Mouse (Mus musculus) C2C12 (cell line): ENCODE data around the gene Mdk. TPM values are rescaled to one million over a fixed set of nuclear protein-coding genes. Genes with fewer than 3 reads are reported as not detected.

Experiments
- H3K27me3 ChIP-seq: one replicate; pipeline ENCODE4 v1.6.1; 2011; ENCODE audit not compliant: control insufficient read depth, insufficient read depth, insufficient read length
- H3K36me3 ChIP-seq: one replicate; pipeline ENCODE4 v1.6.1; 2011; ENCODE audit not compliant: control insufficient read depth, insufficient read depth
- H3K4me3 ChIP-seq: one replicate; pipeline ENCODE4 v1.5.1; 2011; ENCODE audit warnings: mild to moderate bottlenecking, control low read depth; ENCODE audit not compliant: poor library complexity, insufficient read depth, severe bottlenecking
- H3K79me2 ChIP-seq: one replicate; pipeline ENCODE4 v1.6.1; 2011; ENCODE audit not compliant: control insufficient read depth, insufficient read depth
- H3K79me3 ChIP-seq: one replicate; pipeline ENCODE4 v1.6.1; 2011; ENCODE audit warnings: low read depth, control low read depth
- H3ac ChIP-seq: one replicate; pipeline ENCODE3; 2011; ENCODE audit warnings: low read depth; ENCODE audit not compliant: control insufficient read depth, insufficient read length
- CEBPB ChIP-seq: IDR thresholded peaks from one replicate; pipeline ENCODE4 v1.6.1; 2011; ENCODE audit warnings: low read depth, mild to moderate bottlenecking, control low read depth, moderate library complexity
- CTCF ChIP-seq: IDR thresholded peaks from one replicate; pipeline ENCODE4 v1.5.1; 2011; ENCODE audit not compliant: control insufficient read depth, insufficient read depth, insufficient read length
- FOSL1 ChIP-seq: IDR thresholded peaks from one replicate; pipeline ENCODE4 v1.8.0; 2011; ENCODE audit warnings: mild to moderate bottlenecking, low read length; ENCODE audit not compliant: poor library complexity, insufficient read depth, severe bottlenecking
- MAX ChIP-seq: IDR thresholded peaks from one replicate; pipeline ENCODE4 v1.6.1; 2011; ENCODE audit warnings: mild to moderate bottlenecking, control low read depth
- MYOD1 ChIP-seq: IDR thresholded peaks from one replicate; pipeline ENCODE4 v1.6.1; 2011; ENCODE audit warnings: low read depth; ENCODE audit not compliant: control insufficient read depth, insufficient read length
- MYOG ChIP-seq: IDR thresholded peaks from one replicate; pipeline ENCODE4 v1.6.1; 2011; ENCODE audit not compliant: control insufficient read depth, insufficient read length; ENCODE audit errors: extremely low read depth
- USF1 ChIP-seq: IDR thresholded peaks from one replicate; pipeline ENCODE4 v1.6.1; 2011; ENCODE audit warnings: low read depth, mild to moderate bottlenecking, control low read depth, moderate library complexity
- polyA plus RNA-seq: library from polyadenylated mRNA; unstranded; fragments of >200 nt; fragmentation: generic; extraction: Trizol; gene quantifications from one replicate; pipeline ENCODE4 v1.2.1, GENCODE M21; 2012; ENCODE audit warnings: missing spikeins

Mdk gene
- polyA plus RNA-seq, 1 experiment = 0.33 TPM

- Histone ChIP-seq H3K27me3 (no peaks in the 10 kb centered on the region), H3K4me3 (no peak overlapping the region), H3ac (no peak overlapping the region), H3K79me3 (peaks cover 29% of the 10 kb centered on the region), H3K79me2 (peaks cover 91% of the 10 kb centered on the region), H3K36me3 (peaks cover 3% of the 10 kb centered on the region)
- TF ChIP-seq USF1 (no peak), FOSL1 (no peak), CEBPB (no peak), MYOG (no peak), CTCF (no peak), MYOD1 (no peak), MAX (no peak)
Observed at GRCm38 (mm10) chr2:91957096-91957495, 25.0 kb upstream of the Mdk start.

DNA sequence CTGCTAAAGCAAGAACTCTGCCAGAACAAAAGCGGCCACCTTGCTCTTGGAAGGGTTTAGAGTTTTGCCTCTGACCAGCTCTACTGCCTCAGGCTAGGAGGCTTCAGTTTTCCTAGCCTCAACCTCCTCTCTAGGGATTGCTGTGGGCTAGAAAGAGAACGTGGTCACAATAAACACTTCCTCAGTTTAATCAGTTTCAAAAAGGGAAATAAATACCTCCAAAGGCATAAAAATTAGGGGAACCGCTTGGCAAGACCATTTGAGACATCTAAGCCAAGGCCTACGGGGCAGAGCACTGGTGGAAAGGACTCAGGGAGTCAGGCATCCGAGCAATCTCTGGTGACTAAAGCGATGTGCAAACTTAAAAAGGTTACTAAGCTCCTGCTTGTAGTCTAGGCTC lies 23.8 kb upstream of the Mdk start:
- H3K36me3 ChIP-seq = peaks cover 3% of the 10 kb centered on the region
- no peak overlapping the region for H3ac ChIP-seq
- TF ChIP-seq CTCF (no peak), FOSL1 (no peak), MYOD1 (no peak), CEBPB (no peak), USF1 (no peak), MYOG (no peak)

GRCm38 (mm10) chr2:91955121-91955591 lies 23.1 kb upstream of the Mdk start:
- Histone ChIP-seq H3ac (no peak overlapping the region), H3K27me3 (no peaks in the 10 kb centered on the region), H3K36me3 (peaks cover 1% of the 10 kb centered on the region), H3K4me3 (no peak overlapping the region), H3K79me2 (peaks cover 88% of the 10 kb centered on the region), H3K79me3 (peaks cover 18% of the 10 kb centered on the region)
- no peak for TF ChIP-seq MYOD1
- no peak for TF ChIP-seq USF1
- no peak for TF ChIP-seq CEBPB
- no peak for TF ChIP-seq FOSL1
- no peak for TF ChIP-seq MAX
- no peak for TF ChIP-seq MYOG
- no peak for TF ChIP-seq CTCF

More for the DNA sequence above, 23.8 kb upstream of the Mdk start:
- H3K79me3 ChIP-seq = peaks cover 21% of the 10 kb centered on the region
- H3K79me2 ChIP-seq = peaks cover 88% of the 10 kb centered on the region
- H3K4me3 ChIP-seq = no peak overlapping the region
- no peaks in the 10 kb centered on the region for H3K27me3 ChIP-seq

DNA sequence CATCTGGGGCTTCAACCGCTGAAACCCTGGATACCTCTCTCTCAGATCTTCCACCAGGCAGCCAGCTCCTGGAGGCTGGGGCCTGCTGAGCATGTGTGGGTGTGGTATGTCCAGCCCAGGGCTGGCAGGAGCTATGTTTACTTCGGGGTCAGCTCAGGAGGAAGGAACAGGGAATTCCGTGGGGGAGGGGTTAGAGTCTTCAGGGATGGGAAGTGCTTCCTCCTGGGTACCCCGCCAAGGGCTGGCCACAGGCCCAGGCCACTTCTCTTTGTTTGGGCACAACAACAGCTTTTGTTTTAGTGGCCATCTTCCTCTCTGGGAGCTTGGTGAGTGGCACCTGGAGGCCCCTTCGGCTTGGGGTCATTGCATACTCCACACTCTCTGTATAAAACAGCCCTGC lies 21.7 kb upstream of the Mdk start:
- Histone ChIP-seq H3ac (no peak overlapping the region), H3K79me2 (peaks cover 88% of the 10 kb centered on the region), H3K27me3 (no peaks in the 10 kb centered on the region), H3K79me3 (peaks cover 26% of the 10 kb centered on the region), H3K36me3 (no peaks in the 10 kb centered on the region), H3K4me3 (no peak overlapping the region)
- TF ChIP-seq USF1 = no peak
- TF ChIP-seq FOSL1 = no peak
- no peak for TF ChIP-seq MAX
- no peak for TF ChIP-seq MYOD1

DNA sequence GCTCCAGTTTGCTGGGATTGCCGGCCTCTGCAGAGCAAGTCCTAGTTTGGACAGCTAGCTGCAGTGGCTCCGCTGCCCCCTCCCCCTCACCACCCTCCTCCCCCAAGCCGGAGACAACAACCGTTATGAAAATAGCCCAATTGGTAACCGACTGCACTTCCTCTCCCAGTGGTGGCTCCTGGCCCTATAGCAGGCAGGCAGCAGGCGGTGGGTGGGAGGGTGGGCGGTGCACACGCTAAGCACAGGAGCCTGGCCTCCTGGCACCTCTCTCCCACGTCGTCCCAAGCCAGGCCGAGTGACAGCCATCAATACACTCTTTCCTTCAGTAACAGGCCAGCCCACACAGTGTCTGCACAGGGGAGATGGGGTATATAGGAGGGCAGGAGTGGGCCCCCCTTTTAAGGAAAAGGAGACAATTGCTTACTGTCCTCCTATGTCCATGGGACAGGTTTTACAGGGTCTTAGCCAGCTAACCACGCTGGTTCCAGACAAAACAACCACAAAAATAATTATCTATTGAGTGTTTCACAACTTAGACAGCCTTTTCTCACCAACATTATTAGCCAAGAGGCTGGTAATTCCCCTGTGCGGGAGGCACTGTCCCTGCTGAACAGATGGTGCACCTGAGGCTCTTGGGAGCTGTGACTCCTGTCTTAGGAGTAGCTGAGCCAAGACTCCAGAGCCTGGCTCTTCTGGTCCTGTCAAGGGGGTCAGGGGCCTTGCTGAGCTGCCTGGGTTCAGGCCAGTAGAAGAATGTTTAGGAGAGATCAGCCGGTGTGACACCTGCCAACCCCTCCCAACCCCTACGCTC lies 18.4 kb upstream of the Mdk start:
- Histone ChIP-seq H3ac (no peak overlapping the region), H3K79me3 (peaks cover 21% of the 10 kb centered on the region), H3K27me3 (no peaks in the 10 kb centered on the region), H3K4me3 (no peak overlapping the region), H3K79me2 (peaks cover 84% of the 10 kb centered on the region), H3K36me3 (no peaks in the 10 kb centered on the region)
- TF ChIP-seq MAX (no peak), CEBPB (no peak), USF1 (no peak)

- Histone ChIP-seq H3ac (no peak overlapping the region), H3K36me3 (no peaks in the 10 kb centered on the region), H3K4me3 (no peak overlapping the region), H3K27me3 (no peaks in the 10 kb centered on the region), H3K79me2 (peaks cover 80% of the 10 kb centered on the region), H3K79me3 (peaks cover 19% of the 10 kb centered on the region)
- no peak for TF ChIP-seq CEBPB
- TF ChIP-seq MAX = no peak
- TF ChIP-seq MYOD1 = no peak
- TF ChIP-seq CTCF = no peak
- TF ChIP-seq FOSL1 = no peak
- no peak for TF ChIP-seq MYOG
- no peak for TF ChIP-seq USF1
Observed at GRCm38 (mm10) chr2:91949411-91950274, 17.5 kb upstream of the Mdk start.
